Mouse (Mus musculus) megakaryocyte, embryonic 14.5 days (primary cell): ENCODE data around the gene Dennd5b.
"Not testable (repeated sequence)": the region's sequence is repeated elsewhere in the genome, so short reads cannot be mapped to it uniquely, and the experiment has no call there.

ENCODE experiments used
- FLI1 ChIP-seq: IDR thresholded peaks from 2 replicates; pipeline ENCODE4 v1.6.1; 2012; ENCODE audit warnings: low read length, inconsistent platforms, mixed read lengths
- GATA1 ChIP-seq: IDR thresholded peaks from 3 replicates; pipeline ENCODE4 v1.6.1; 2012; ENCODE audit warnings: mixed read lengths, low read length, inconsistent platforms, borderline replicate concordance

GRCm38 (mm10) chr6:148940383-148940782 lies 161.1 kb downstream of the Dennd5b start:
- not testable (repeated sequence) for TF ChIP-seq GATA1, FLI1
